Mouse (Mus musculus) spleen, adult 18-20 months (tissue): ENCODE results near the gene Klf13.

Source experiments
- DNase-seq, 2 experiments: peaks; one replicate each; pipeline ENCODE4 v3.0.0; 2022; ENCODE audit warnings: mixed read lengths in 2 of 2

Klf13 gene

DNA sequence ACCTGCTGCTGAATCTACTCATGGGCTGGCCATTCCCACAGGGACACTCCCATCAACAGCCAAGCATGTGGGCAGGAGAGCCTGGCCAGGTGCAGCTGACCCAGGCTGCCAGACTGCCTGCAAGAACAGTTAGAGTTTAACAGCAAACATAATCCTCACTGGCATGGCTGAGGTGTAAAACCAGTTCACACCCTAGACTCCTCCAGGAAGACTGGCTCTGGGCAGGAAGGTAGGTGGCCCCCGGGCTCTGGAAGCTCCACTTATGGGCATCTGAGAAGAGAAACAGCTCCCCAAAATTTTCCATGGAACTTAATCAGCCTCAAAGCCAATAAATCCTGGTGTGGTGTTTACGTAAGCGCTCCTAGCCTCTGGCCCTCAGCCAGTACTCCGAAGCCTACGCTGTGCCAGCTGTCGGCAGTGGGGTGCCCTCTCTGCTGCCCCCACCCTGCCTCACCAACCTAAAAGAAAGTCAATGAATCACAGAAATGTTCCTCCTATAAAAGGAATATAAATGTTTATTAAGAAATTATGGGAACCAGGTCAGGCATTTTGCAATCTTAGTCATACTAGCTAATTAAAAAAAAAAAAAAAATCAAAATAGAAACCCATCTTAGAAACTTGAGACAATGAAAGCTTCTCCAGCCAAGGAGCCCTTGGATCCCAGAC, 13.8 kb downstream of the Klf13 start:
- peak in 1 of 2 experiments; percentile 30 for DNase-seq

DNA sequence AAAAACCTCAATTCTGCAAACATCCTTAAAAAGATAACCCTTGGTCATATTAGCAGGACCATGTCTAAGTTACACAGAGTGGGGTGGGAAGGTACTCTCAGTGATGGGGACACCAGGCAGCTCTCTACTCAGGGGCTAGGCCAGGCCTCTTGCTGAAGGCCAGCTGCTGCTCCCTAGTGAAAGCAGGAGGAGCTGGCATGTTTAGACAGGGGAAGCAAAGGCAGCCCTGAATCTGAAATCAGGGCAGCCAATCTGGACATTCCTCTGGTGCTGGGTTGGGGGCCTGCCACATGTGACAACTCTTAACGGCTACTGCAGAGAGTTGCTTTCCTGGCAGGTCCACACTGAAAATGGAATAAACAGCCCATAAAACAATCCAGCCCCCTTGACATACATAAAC, 14.6 kb downstream of the Klf13 start:
- no peak for DNase-seq

DNA sequence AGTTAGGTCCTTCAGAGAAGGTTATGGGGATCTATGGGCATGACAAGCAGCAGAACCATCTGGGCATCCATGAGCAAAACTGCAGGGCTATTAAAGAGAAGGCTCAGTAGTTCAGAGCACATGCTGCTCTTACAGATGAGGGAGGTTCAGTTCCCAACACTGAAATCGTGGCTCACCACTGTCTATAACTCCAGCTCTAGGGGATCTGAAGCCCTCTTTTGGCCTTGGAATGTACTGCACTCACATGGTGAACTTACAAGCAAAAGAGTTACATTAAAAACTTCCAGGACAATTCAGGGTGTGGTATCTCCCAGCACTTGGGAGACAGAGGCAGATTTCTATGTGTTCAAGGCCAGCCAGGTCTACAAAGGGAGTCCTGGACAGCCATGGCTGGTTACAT, 15.7 kb downstream of the Klf13 start:
- no peak for DNase-seq

DNA sequence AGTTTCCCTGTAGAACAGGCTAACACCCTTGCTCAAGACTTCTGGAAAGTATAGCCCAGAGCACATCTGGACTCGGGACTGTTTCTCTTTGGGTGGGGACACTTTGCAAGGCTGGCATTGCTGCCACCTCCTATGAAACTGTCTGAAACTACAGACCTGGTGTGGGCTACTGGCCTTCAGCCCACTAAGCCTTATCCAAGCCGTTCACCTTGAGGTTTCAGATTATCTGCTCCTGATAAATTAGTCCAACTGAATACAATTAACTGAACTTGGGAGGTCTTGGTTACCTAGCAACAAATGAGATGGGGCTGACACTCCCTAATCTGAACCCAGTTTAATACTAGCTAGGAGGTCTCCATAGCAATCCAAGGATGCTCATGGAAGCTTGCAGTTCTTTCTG, 16.1 kb downstream of the Klf13 start:
- no peak for DNase-seq

DNA sequence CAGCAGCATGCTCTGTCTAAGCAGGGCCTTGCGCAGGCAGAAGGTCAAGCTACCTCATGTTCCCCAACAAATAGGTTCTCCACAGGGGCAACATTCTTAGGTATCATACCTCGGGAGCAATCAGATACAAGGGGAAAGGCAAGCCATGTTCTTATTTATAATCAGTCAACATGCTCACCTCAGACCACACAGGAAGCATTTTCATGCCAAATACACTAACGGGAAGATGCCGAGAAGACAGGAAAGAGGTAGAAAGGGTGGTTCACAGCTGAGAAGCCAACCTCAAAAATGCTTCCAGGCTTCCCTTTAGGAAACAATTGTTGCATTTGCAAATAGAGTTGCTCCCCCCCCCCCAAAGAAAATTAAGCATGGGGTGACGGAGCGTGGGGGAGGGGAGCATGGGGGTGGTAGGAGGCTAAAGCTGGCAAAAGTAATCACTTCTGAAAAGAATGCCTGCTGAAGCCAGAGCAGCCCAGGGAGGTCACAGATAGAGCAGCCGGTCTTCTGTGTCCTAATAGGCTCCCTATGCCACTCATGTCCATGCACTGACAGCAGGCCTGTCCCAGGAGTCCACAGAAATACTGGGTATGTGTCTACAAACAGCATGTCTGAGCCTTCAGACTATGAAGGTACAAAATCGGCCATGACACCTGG, 16.7 kb downstream of the Klf13 start:
- DNase-seq: peak in 1 of 2 experiments; percentile 44

DNA sequence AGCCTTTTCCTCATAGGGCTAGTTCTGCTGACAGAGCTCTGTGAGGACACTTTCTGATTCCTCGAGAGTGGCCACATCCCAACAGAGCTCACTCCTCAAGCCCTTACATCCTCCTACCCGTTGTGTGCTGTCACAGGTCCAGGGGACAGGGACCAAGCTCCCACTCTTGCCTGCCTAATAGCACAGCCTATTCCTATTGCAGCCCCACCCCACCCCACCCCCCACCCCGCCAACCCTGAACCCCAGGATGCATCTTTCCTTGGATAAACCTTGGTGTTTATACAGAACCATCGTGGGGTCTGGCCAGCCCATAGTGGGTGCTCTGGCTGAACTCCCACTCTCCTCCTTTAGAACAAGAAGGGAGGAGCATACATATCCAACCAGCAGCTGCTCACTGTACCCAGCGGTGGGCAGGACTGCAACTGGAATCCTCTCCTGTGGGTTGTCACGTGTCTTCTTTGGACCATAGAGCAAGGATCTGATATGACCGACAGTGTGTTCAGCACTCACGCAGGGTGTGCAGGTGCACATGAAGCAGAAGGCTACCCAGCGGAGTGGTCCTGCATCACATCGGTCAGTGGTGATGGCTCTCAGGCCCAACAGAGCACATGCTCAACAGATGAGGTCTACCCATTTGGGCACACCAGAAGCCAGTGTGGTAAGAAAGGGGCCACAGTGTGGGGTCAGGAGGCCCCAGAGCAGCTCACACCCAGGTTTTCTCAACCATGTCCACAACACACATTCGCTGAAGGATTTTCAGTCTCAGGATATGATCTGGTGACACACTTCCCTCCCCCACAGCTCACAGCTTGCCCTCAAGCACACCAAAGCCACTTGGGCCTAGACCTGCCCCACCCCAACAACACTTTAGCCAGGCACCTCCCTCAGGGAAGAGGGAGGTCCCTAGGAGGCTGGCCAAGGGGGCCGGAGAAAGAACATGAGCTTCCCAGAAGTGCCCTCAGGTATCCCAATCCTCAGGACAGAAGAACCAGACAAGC, 19.6 kb downstream of the Klf13 start:
- DNase-seq: peak in 1 of 2 experiments; percentile 11

DNA sequence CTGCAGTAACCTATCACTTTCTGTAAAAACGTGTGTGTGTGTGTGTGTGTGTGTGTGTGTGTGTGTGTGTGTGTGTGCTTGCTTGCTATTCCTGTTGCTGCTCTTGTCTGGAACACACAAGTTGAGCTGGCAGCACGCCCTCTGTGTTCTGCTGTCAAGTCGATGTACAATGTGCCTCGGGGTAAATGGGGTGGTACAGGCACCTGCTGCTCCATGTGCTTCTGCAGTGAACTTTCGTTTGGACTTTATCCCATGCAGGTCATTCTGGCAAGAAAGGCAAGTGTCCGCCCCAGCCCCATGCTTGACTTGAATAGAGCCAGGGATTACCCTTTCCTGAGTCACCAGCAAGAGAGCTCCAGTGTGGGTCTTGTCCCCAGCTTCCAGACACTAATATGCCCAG, 21.0 kb downstream of the Klf13 start:
- DNase-seq: no peak

DNA sequence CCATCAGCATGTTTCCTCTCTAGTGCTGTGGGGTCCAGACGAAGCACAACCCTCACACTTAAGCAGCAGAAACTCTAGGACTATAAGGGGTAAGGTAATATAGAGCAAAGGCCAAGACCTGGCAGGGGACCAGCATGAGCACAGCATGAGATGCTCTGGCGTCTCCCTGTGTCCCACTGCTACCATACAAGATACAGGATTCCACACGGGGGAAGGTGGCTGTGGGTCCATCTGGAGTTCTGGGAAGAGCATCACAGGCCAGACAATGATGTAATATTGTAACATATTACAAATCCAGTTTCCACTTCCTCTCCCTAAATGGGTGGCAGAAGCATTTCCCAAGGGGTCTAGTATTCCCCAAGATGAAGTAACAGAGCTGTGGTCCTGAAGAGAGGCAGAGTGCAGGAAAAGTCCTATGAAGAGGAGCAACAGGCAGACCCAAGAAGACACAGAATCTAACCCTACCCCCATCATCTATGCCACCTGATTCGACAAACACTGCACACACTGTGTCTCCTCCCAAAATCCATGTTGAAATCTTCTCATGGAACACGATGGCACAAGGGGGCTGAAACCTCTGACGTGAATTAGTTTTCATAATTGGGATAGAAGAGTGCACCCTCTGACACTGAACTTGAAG, 22.3 kb downstream of the Klf13 start, which contains the start of gene E030018B13Rik:
Gene E030018B13Rik, plus strand, starts transcription at position 590 of the 640 bp plus-strand sequence.
- DNase-seq: no peak

DNA sequence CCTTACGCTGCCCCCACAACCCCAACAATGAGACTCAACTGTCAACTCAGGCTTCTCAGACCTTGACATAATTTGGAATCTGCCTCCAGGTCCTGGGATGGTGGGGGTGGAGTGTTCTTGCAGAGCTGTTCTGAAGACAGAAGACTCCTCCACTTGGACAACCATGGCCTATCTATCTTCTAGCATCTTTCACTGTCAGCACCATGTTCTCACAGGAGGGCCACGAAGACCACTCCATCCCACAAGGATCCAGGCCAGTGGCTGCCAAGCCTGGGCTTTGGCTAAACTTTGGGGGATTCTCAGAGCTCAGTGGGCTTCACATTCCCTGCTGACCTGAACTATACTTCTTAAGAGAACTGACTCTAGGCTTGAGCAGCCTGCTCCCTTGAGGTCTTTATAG, 23.8 kb downstream of the Klf13 start:
- DNase-seq: no peak

DNA sequence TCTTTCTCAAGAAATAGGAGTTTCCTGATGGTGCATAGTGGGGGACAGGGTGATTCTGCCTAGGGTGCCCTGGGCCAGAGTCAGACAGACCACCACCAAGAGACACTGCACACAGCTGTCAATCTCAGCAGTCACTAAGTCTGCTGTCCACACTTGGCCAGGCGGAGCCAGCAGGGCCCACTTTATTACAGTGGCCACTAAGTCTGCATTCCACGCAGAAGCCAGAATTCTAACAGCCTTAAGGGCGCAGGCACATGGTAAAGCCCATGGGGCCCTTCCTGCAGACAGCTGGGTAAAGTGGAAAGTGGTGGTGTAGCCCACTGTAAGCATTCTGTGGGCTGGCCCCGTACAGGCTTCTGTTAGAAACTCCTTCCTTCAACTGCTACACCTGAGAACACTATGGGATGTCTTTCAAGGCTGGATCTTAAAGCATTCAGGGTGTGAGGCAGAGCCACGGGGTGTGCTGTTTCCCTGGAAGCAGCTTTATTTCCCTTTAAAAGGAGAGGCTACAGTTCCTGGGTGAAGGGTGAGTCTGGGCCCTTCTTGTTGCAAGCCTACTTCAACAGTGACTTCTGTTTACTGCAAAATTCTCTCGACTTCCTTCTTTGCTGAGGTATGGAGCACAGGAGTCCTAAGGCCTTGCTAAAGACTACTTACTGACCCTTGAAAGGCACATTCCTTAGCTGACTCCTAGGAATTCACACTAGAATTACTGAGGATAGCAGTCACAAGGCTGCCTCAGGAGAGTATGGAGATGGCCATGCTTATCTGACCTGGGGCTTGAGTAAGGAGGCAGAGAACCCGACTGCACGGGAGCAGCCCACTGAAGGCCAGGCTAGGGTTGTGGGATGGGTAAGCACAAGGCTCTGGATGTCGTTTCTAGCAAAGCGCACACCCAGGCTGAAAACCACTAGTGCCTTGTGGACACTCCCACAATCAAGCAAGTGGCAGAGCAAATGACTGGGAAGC, 24.7 kb downstream of the Klf13 start:
- DNase-seq: no peak

DNA sequence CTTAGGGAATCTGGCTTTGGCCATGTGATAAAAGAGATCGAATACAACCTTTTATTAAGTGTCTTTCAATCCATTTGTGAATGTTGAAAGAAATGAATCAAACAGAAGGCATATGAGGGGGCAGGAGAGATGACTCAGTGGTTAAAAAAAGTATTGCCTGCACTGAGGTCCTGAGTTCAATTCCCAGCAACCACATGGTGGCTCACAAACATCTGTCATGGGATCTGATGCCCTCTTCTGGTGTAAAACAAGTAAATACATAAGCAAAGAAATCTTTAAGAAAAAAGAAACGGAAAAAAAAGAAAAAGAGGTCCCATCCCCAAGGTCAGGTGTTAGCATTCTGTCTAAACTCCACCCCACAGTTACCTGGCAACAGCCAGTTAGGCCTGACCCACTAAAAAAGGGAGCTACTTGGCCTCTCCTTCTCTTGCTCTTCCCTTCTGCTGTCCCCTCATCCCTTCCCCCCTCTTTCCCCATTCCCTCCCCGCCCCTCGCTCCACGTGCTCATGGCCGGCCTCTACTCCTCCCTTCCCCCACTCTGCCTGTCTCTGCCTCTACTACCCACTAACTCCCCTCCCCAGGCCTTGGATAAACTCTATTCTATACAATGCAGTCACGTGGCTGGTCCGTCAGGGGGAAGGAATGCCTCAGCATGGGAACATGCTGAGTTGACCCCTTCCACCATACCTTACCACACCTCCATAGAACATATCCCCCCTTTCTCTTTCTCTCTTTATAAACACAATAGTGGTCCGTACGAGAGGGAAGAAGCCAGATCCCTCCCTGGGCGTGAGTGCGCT, 25.6 kb downstream of the Klf13 start:
- DNase-seq: no peak

DNA sequence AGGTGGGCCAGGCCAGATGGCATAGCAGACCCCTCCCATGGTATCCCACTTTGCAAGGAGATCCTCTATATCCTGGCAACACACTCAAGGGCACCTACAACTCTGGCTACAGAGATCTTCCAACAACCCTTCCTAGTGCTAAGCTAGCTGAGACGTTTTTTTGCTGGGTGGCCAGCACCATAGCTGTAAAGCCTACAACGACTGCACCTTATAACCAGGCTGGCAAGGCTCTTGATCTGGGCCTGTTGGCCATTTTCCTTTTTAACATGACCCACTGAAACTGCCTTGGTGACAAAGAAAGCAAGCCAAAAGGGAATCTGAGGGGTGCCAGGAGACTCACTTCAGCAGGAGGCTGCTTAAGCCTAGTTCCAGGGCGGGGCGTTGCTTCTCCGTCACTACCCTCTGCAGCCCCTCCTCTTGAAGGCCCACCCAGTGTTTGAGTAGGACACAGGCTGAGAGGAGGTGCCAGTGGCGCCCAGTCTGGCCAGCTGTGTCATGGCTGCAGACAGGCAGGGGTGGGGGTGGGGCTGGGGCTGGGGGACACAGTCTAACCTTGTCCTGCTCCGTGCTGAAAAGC, 26.4 kb downstream of the Klf13 start:
- peak; percentile 32 to 63 for DNase-seq

DNA sequence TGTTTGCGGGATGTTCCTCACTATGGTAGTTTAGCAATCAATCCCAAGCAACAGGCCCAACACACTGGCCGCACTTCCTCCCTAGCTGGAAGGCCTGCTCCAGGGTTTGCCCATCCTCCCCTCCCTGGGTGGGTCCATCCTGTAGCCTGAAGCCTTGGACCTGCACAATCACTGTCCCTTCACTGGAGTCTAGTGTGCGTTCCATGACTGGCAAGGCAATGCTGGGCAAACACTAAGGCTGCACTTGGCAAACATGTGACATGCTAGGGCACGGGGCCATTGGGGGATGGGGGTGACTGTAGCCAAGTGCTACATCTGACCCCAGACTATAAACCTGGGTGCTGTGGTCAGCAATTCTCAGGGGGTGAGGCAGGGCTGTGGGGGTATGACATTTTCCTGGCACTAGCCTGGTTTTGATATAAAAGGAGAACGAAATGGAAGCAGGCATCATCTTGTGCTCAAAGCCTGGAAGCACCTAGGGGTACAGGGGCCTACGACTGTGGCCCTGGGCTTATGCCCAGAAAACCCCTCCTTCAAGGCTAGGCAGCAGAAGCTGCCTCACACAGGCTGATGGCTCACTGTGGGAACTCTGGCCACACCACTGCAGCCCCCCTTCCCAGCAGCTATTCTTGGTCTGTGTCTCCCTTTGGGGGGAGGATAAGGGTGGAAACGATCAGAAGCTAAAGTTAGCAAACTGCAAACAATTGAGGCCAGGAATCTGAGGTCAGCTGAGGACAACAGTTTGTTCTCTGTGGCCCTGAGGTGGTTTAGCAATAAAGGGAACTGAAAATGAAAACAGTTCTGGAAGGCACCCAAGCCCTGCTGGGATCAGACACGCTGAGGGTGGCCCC, 27.1 kb downstream of the Klf13 start:
- DNase-seq: peak; percentile 51

DNA sequence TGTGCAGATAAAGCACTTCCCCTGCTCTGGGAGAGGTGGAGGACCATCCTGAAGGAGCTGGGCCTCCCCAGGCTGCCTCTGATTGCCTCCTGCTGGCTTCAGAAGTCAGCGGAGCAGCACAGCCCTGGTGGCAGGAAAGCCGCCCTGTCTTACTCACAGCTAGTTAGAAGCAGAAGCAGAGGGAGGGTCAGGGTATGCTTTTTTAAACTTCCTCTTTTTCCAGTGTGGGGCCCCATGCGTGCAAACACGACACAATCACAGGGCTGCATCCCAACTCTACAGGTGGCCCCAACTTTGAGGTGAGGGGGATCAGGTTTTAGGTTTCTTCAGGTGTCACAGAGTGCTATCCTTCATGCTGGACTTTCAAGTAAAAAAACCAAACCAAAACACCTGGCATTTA, 27.8 kb downstream of the Klf13 start:
- DNase-seq: peak; percentile 57 to 64

DNA sequence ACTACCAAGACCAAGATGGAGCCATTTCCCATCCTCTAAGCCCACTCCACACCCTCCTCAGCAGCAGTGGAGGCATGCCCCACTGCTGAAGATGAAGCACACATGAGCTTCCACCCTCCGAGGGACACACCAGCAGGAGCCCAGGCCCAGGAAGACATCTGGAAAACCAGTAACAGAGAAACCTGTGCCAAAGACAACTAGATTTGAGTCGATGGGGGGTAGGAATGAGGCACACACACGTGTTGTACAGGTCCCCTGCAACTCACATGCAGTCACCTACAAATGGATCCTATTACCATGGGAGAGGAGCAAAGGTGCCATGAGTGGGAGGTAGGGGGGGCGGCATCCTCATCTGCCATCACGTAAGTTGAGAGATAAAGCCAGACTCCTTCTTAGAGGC, 28.5 kb downstream of the Klf13 start:
- DNase-seq: no peak

DNA sequence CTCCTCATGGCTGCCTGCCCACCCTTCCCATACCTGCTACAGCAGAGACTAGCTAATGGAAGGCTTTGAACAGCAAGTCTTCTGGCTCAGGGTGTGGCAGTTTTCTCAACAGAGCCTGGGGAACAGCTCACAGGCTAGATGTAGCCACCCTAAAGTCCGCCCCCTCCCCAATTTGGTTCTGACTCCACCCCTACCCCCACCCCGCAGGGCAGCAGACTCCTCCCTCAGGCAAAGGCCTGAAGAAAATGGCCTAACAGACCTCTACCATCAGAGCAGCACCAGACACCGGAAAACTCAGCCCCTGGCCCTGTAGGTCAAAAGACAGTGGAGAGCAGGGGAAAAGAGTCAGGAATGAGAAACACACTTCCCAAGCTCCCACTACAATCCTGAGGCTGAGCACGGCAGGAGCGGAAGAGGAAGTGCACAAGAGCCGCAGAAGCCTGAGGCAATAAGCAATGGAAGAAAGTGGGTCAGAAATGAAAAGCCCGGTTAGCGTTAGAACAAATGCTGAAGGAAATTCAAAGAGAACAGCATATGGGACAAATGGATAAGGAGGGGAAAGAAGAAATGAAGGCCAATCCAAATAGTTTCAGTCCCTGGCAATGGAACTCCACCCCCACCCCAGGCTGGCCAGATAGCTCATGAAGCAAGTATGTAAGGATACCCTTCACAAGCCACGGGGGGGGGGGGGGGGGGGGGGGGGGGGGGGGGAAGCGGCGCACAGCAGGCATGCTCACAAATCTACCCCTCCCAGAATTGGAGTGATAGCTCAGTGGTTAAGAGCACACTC, 30.0 kb downstream of the Klf13 start:
- DNase-seq: no peak

DNA sequence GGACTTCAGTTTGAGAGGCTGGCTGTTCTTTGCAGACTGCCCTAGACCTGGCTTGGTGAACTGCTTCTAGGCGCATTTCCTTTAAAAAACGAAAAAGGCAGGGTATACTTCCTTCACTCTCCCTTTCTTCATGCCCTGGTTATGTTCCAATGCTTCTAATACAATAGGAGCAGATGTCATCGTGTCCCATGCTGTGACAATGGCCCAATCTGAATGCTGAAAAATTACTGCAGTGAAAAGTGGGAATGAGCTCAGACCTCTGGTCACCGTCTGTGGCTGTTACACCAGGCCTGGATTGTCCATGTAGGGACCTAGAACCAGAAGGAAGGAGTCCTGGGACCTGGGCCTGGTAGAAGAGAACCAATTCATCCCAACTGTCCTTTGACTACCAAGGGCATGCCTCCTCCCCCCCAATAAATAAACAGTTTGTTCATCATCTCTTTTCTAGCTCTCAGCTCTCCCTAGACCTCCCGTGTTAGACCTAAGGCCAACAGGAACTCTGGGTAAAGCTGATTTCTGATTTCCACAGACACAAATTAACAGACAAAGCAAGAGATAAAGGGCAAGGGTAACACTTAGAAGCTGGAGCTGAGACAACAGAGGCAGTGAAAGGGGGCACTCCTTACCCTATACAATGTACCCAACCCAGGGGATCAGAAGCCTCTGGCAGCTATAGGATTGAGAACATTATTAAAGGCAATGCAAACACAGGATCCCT, 30.8 kb downstream of the Klf13 start:
- DNase-seq: no peak

DNA sequence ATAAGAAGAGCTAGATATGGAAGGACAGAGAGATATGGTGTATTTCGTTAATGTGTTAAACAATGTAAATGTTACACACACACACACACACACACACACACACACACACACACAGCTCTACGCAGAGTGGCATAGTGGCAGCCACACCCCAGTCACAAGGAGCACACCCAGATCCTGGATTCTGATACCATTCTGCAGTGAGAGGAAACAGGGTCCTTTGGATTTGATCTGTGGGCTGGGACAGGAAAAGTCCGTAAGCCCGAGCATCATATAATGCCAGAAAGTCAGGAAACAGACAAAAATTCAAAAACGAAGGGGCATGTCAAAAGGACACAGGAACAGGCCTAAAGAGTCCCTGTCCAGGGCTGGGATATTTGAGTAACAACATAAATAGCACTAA, 33.1 kb downstream of the Klf13 start:
- DNase-seq: no peak
